Mouse (Mus musculus) CD4-positive naive resting alpha-beta T cell, adult 76 days (primary cell): Measurements from ENCODE around the gene Rprm. TPM values are rescaled to one million over a fixed set of nuclear protein-coding genes. Genes with fewer than 3 reads are reported as not detected.

Source experiments
- total RNA-seq: library from RNA; stranded (reverse); gene quantifications from one replicate; pipeline ENCODE4 v1.2.4, GENCODE M21; 2023

The Rprm gene
- not detected for total RNA-seq

GRCm38 (mm10) chr2:54085430-54086087 is at the start of gene Rprm:
TSS of gene Rprm (minus strand) at chr2:54085552.

